Mouse (Mus musculus): ENCODE results near the gene Msantd4. TPM values are rescaled to one million over a fixed set of nuclear protein-coding genes. Genes with fewer than 3 reads are reported as not detected.
A peak's percentile ranks its signal among the peaks of the same experiment; 100 is the strongest.
"Not testable (repeated sequence)": the region's sequence is repeated elsewhere in the genome, so short reads cannot be mapped to it uniquely, and the experiment has no call there.

Gene Msantd4
- total RNA-seq (2021) = 10 to 100 TPM; 32.4 to 35.8 TPM
- long read RNA-seq, experiment 1, transcript Msantd4-201 (2 exons, 2,731 nt) = minor isoform, 9 of 52 reads
- long read RNA-seq, experiment 1, transcript Msantd4-202 (3 exons, 2,800 nt) = major isoform, 41 of 52 reads
- long read RNA-seq, experiment 1, partial matches to known transcripts = 2 of 52 reads
- long read RNA-seq, experiment 1, other reads (novel, unspliced or antisense) = 0 of 52 reads
- long read RNA-seq, experiment 2, transcript Msantd4-201 (2 exons, 2,731 nt) = minor isoform, 6 of 20 reads
- long read RNA-seq, experiment 2, transcript Msantd4-202 (3 exons, 2,800 nt) = major isoform, 12 of 20 reads
- long read RNA-seq, experiment 2, partial matches to known transcripts = 2 of 20 reads
- long read RNA-seq, experiment 2, other reads (novel, unspliced or antisense) = 0 of 20 reads

- peak; percentile 99 for DNase-seq (ENCODE audit: low spot score)
These were observed at the start of gene Msantd4 for GRCm38 (mm10) chr9:4375828-4376639. Gene Msantd4, plus strand, starts transcription at chr9:4376562.

- DNase-seq (ENCODE audit: low spot score) = no peak
These were observed 23.2 kb upstream of the Msantd4 start for GRCm38 (mm10) chr9:4353163-4353562.

DNA sequence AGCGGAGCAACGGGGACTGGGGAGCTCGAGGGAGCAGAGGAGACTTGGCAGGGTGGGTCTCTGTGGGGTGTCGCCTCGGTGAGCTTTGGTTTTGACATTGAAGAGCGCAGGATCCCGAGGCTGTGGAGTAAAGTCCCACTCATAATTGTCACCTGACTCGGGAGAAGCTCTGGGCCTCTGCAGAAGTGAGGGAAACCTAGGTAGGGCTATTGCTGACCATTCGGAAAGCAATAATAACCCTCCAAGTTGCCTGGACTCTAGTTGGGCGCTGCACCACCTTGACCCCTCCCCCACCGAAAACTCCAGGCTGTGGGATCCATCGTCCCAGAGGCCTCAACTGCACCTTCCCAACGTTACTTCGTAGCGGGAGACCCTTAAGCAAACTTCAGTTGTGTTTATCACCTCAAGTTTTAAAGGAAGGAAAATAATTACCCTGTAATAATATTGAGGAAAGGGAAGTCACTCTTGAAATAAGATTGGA, 318 bp downstream of the Msantd4 start:
- no peak for DNase-seq (ENCODE audit: low spot score)

GRCm38 (mm10) chr9:4400801-4401200, 24.4 kb downstream of the Msantd4 start:
- DNase-seq (ENCODE audit: low spot score) = not testable (repeated sequence)

Small RNA genes within 50 kb of the gene (microRNA-seq; reads per million reads assigned to microRNA genes)
- gene Gm23992 = not detected

Other genes with a start within 250 kb of the Msantd4 start
- gene Aasdhppt, start 67.1 kb upstream of the Msantd4 start, total RNA-seq (2021) = 10 to 100 TPM; 10.5 to 12.3 TPM
- gene Kbtbd3, start 66.7 kb upstream of the Msantd4 start, total RNA-seq (2021) = 1 to 10 TPM; 5.5 TPM

Measured in gastrocnemius, adult 18-20 months (tissue).